16 mouse cellular contexts compared by ENCODE assay signal in genomic region chr9:99397056-99397815, GRCm38 (mm10). TPM values are rescaled to one million over a fixed set of nuclear protein-coding genes. Genes with fewer than 3 reads are reported as not detected.
DNase-seq lines count a peak whose midpoint lies in the region; ATAC-seq lines count a peak whose summit lies in the region.
"Had no signal": no experiment of that assay in that cellular context is flagged by ENCODE, and none has a peak within 500 bp of the region (broad histone marks: within the 10 kb centered on the region; RNA-seq: fewer than 3 reads in every experiment).

No protein-coding gene starts in this region.

- 0 out of 2 replicates have a peak overlapping the region, but pooled peaks have one; percentile 3 for H3K27ac ChIP-seq in heart, embryonic 10.5 days
- H3K27ac ChIP-seq in heart, embryonic 12.5 days (ENCODE audit: poor library complexity, severe bottlenecking): no peak overlapping the region
- no peak overlapping the region for H3K27ac ChIP-seq in midbrain, embryonic 10.5 days (replicated peaks)
- H3K27ac ChIP-seq: forebrain, embryonic 15.5 days; intestine, embryonic 15.5 days; midbrain, embryonic 15.5 days had no signal

- no peaks in the 10 kb centered on the region for H3K27me3 ChIP-seq in heart, embryonic 10.5 days (ENCODE audit: insufficient read depth, poor library complexity, severe bottlenecking)
- H3K27me3 ChIP-seq in heart, embryonic 12.5 days (replicated peaks): no peaks in the 10 kb centered on the region
- H3K27me3 ChIP-seq in midbrain, embryonic 10.5 days (ENCODE audit: low read depth, poor library complexity, severe bottlenecking): no peaks in the 10 kb centered on the region
- H3K27me3 ChIP-seq: forebrain, embryonic 15.5 days; intestine, embryonic 15.5 days; midbrain, embryonic 15.5 days had no signal

- no peaks in the 10 kb centered on the region for H3K9me3 ChIP-seq in heart, embryonic 10.5 days
- no peaks in the 10 kb centered on the region for H3K9me3 ChIP-seq in heart, embryonic 12.5 days (replicated peaks)
- H3K9me3 ChIP-seq in midbrain, embryonic 10.5 days (replicated peaks): no peaks in the 10 kb centered on the region
- H3K9me3 ChIP-seq: forebrain, embryonic 15.5 days; intestine, embryonic 15.5 days; midbrain, embryonic 15.5 days had no signal

- peaks cover 11% of the 10 kb centered on the region for H3K4me1 ChIP-seq in heart, embryonic 10.5 days
- peaks cover 3% of the 10 kb centered on the region; the same call in 1 of the 2 replicates for H3K4me1 ChIP-seq in heart, embryonic 12.5 days (replicated peaks)
- peaks cover 5% of the 10 kb centered on the region; the same call in 1 of the 2 replicates for H3K4me1 ChIP-seq in midbrain, embryonic 10.5 days
- H3K4me1 ChIP-seq: intestine, embryonic 15.5 days had no signal

- no peak for DNase-seq in heart, embryonic 10.5 days (ENCODE audit: low spot score)
- DNase-seq in cerebellum, adult 11 months: peak; percentile 34
- peak; percentile 39 for DNase-seq in cerebellum, adult 8-10 months
- peak; percentile 35 to 69 for DNase-seq in gastrocnemius, adult 8-10 months (ENCODE audit: low spot score in 2 of 2)
- DNase-seq in yolk sac, embryonic 10.5 days (ENCODE audit: low spot score): no peak
- DNase-seq in midbrain, embryonic 10.5 days (ENCODE audit: low spot score): no peak
- DNase-seq: adrenal gland, adult 2 months; lung, adult 2 months; right cerebral cortex, postnatal 14 days had no signal

- no peak overlapping the region for H3K4me3 ChIP-seq in heart, embryonic 10.5 days
- H3K4me3 ChIP-seq in heart, embryonic 12.5 days: no peak overlapping the region
- H3K4me3 ChIP-seq in midbrain, embryonic 10.5 days: no peak overlapping the region
- H3K4me3 ChIP-seq: forebrain, embryonic 15.5 days; intestine, embryonic 15.5 days; midbrain, embryonic 15.5 days had no signal

- no peak overlapping the region for H3K9ac ChIP-seq in heart, embryonic 12.5 days
- H3K9ac ChIP-seq: forebrain, embryonic 15.5 days; intestine, embryonic 15.5 days; midbrain, embryonic 15.5 days had no signal

- ATAC-seq in heart, embryonic 12.5 days (ENCODE audit: insufficient number of reproducible peaks, low FRiP score): no peak
- ATAC-seq: forebrain, embryonic 15.5 days; intestine, embryonic 15.5 days; midbrain, embryonic 15.5 days had no signal

- H3K4me2 ChIP-seq in heart, embryonic 12.5 days: no peak overlapping the region
- H3K4me2 ChIP-seq: forebrain, embryonic 15.5 days; intestine, embryonic 15.5 days; midbrain, embryonic 15.5 days had no signal

- peaks cover 7% of the 10 kb centered on the region; the same call in 1 of the 2 replicates for H3K36me3 ChIP-seq in heart, embryonic 10.5 days
- peaks cover 9% of the 10 kb centered on the region for H3K36me3 ChIP-seq in heart, embryonic 12.5 days
- H3K36me3 ChIP-seq in midbrain, embryonic 10.5 days: peaks cover 10% of the 10 kb centered on the region
- H3K36me3 ChIP-seq: intestine, embryonic 15.5 days had no signal

- 78% methylated on average over 13 of the region's 13 CpGs for WGBS in heart, embryonic 10.5 days
- WGBS in heart, embryonic 12.5 days: 79% methylated on average over 13 of the region's 13 CpGs
- 84% methylated on average over 13 of the region's 13 CpGs for WGBS in midbrain, embryonic 10.5 days

RNA-seq across cellular contexts. Expression of gene Esyt3, which starts 38.9 kb away (rescaled TPM):
- polyA plus RNA-seq in heart, embryonic 10.5 days (2016; fragmentation: Nextera tagmentation; extraction: Ambion mirVana): 0.11 and 0.23 TPM in 2 replicates
- 0.18 and 0.23 TPM in 2 replicates for polyA plus RNA-seq in heart, embryonic 12.5 days (2016; fragmentation: Nextera tagmentation; extraction: Ambion mirVana)
- total RNA-seq in gastrocnemius, adult 8-10 months (2022): not detected
- polyA plus RNA-seq in midbrain, embryonic 10.5 days (2016; fragmentation: Nextera tagmentation; extraction: Ambion mirVana): 0.10 and 0.27 TPM in 2 replicates

RNA-seq across cellular contexts. Expression of gene Mras, which starts 39.9 kb away (rescaled TPM):
- 5.1 and 7.5 TPM in 2 replicates for polyA plus RNA-seq in heart, embryonic 10.5 days (2016; fragmentation: Nextera tagmentation; extraction: Ambion mirVana)
- 8.1 and 8.6 TPM in 2 replicates for polyA plus RNA-seq in heart, embryonic 12.5 days (2016; fragmentation: Nextera tagmentation; extraction: Ambion mirVana)
- 1 to 10 TPM; 3.5 to 7.7 (median 4.5) TPM for total RNA-seq in gastrocnemius, adult 8-10 months (2022)
- 8.0 and 11.7 TPM in 2 replicates for polyA plus RNA-seq in midbrain, embryonic 10.5 days (2016; fragmentation: Nextera tagmentation; extraction: Ambion mirVana)

RNA-seq across cellular contexts. Expression of gene Nme9, which starts 54.0 kb away (rescaled TPM):
- not detected in 2 replicates for polyA plus RNA-seq in heart, embryonic 10.5 days (2016; fragmentation: Nextera tagmentation; extraction: Ambion mirVana)
- polyA plus RNA-seq in heart, embryonic 12.5 days (2016; fragmentation: Nextera tagmentation; extraction: Ambion mirVana): not detected in 2 replicates
- not detected for total RNA-seq in gastrocnemius, adult 8-10 months (2022)
- not detected in 2 replicates for polyA plus RNA-seq in midbrain, embryonic 10.5 days (2016; fragmentation: Nextera tagmentation; extraction: Ambion mirVana)
- total RNA-seq: adrenal gland, adult 2 months; ES-E14 had no signal
- polyA plus RNA-seq: adrenal gland, adult 2 months; kidney, embryonic 16.5 days; limb, embryonic 14.5 days had no signal

Comparison
In these comparisons a context has a peak if more than half of its experiments do, and no peak if none do; other contexts are left out.
1. DNase-seq: peak in cerebellum, adult 11 months (single experiment), cerebellum, adult 8-10 months (single experiment) and gastrocnemius, adult 8-10 months (2 of 2); none in heart, embryonic 10.5 days (single experiment), yolk sac, embryonic 10.5 days (single experiment) and midbrain, embryonic 10.5 days (single experiment).